Mouse (Mus musculus) mouse trophoblast stem cell (cell line): ENCODE results near the gene Kif22.

Source experiments
- in situ Hi-C, 2 experiments: fragments of 300-500 bp; cut with MseI, MboI; formaldehyde crosslinking; loops; 2 replicates in 1 of 2; 3 replicates in 1 of 2; pipeline ENCODE4 v1.15.1; 2025

The Kif22 gene

DNA sequence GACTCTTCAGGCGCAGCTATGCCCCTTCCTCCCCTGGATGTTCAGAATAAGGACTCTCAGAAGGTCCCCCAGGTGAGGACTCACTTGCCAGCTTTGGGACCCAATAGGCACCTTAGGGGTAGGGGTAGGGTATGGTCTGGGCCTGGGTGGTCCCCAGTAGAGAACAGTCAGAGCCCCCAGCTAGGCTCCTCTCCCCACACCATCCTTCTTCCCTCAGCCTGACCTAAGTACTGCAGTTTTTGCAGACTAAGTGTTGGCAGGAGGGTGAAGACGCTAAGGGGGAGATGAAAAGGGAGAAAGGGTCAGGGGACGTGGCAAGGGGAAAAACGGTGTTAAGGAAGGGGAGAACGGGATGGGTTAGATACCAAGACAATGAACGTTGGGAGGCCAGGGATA, 24.3 kb downstream of the Kif22 start:
- in situ Hi-C loops = no loop called here

DNA sequence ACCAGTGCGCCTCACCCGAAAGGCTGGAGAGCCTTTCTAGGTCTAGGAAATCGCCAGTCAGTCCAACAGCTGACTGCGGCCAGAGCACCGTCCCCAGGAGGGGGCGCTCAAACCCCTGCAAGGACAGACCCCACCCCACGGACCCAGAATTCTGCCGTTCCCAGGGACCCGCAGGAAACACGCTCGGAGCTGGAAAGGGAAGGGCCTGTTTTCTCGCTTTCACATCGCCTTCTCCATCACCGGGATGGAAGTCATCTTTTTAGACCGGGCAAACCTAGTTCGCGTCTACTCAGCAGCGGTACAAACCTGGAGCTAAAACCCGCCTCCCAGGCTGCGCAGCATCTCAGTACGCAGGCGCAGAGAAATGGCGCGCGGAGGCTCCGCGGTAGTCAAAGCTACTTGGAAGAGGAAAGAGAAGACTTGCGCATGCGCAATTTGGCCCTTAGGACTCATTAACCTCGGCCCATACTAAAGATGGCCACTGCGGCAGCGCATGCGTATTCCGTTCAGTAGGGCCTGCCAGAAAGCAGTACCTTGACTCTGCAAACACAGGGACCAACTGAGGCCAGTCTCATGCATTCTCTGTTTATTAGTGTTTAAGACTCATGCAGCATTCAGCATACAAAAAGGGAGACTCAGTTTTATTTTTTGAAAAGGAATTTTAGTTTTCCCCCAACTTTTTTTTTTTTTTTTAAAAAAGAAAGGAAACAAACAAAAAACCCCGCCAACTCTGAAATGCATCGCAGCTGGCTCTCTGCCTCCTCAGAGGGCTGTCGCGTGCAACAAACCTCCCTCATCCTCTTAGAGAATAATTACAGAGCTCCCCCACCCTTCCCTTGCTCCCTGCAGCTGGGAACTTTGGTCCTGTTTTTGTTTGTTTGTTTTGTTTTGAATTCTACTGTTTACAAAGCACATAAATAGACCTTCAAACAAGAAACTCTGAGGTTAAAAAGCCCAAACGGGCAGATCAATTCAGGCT, 25.0 kb downstream of the Kif22 start, which contains the start of gene Pagr1a:
TSS of gene Pagr1a (minus strand) at position 382 of the 979 bp plus-strand sequence.
- in situ Hi-C loops = no loop called here

DNA sequence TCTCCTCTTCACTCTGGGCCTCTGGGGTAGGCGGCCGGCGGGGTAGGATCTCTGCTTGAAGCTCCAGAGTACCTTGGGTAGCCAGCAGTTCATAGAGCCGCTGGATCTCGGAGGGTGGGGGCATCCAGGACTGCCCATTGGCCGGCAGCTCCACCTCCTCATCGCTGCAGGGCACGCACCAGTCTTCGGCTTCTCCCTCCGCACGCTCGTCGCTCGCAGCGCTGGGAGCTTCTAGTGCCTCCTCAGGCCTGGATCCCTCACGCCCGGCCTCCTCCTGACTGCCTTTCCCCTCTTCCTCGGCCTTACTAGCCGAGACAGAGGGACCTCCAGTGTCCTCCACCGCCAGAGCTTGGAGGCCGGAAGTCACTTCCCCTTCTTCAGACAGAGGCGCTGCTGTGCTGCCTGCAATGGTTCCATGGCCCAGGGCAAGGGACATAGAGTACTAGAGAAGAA, 25.8 kb downstream of the Kif22 start:
- in situ Hi-C loops = no loop called here

DNA sequence TGATC, 26.0 kb downstream of the Kif22 start, which contains the start of gene Pagr1b:
TSS of gene Pagr1b (minus strand) at position 4 of the 5 bp plus-strand sequence.
- in situ Hi-C loops = no loop called here

DNA sequence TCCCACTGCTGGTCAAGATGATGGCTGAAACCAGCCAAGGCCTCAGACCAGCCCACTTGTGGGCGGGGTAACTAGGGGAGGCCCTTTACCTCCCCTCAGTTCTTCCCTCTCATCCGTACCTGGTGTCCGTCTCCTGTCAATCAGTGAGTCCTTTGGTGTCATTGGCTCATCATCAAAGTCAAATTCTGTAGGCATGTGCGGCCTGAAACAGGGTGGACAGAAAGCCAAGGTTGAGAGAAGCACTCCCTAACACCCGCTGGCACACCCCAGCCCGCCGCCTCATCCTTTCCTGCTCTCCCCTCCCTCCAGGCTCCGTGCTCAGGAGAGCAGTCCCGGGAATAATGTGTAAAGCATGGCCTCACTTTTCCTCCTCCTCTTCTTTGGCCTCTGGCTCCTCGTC, 26.2 kb downstream of the Kif22 start:
- in situ Hi-C loops = no loop called here

DNA sequence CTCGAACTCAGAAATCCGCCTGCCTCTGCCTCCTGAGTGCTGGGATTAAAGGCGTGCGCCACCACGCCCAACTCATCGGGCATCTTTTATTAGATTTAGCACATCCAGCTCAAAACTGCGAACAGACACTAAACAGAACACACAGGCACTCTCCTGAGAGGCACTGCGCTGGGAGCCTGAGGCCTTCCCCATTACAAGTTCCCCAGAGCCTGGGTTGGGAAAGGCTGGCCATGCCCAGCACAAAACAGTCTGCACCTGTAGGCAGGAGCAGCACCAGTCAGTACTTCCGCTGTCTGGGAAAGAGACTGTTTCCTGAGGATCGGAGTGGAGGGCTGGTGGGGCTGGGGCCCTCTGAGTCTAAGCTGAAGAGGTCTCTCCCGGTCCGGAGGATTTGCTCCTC, 27.3 kb downstream of the Kif22 start:
- in situ Hi-C loops = no loop called here

DNA sequence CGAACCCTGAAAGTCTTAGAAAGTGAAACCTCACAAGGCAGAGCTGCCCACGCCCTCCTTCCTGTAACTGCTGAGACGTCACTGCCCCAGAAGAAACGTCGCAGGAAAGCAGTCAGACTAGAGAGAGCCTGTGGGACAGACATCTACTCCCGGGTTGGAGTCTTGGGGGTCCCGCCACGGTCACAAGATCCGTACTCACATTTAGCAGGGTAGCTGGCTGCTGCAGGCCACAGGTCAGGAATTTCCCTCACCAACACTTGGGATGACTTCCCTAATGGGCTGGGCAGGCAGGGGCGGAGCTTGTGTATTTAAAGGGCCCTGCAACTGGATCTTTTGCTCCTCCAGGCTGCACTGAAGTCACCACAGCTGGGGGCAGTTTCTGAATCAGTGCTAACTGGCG, 28.0 kb downstream of the Kif22 start, which contains the start of gene Mvp:
TSS of gene Mvp (minus strand) at position 302 of the 400 bp plus-strand sequence.
- in situ Hi-C loops = no loop called here

DNA sequence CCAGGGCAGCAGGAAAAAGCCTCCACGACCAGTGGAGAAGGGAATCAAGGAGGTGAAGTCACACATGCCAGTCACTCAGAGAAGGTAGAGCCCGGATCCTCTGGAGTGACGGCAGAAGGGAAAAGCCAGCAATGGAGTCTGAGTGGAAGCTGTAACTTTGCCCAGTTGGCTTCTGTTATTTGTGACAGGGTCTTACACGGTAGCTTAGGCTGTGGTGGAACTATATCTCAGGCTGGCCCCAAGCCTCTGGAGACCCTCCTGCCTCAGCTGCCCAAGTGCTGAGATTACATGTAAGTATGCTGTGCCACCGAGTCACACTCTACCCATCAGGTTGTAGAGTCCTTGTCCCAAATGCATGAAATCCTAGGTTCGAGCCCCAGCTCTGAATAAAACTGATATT, 28.9 kb downstream of the Kif22 start:
- in situ Hi-C loops = no loop called here

DNA sequence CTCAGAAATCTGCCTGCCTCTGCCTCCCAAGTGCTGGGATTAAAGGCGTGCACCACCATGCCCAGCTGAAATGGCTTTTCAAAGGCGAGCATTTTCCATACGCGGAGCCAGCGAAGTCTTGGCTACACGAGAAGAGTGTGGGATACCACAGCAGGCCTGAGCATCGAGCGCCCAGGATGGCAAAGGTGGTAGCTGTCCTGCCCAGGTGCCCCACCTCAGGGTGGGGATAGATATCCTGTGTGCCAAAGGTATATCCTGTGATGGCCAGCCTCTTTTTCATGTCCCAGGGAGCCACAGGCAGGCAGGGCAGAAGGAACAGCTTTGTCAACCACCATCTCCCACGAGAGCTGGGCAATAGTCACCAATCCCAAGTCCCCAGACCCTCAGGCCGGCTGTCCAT, 29.4 kb downstream of the Kif22 start:
- in situ Hi-C loops = no loop called here

DNA sequence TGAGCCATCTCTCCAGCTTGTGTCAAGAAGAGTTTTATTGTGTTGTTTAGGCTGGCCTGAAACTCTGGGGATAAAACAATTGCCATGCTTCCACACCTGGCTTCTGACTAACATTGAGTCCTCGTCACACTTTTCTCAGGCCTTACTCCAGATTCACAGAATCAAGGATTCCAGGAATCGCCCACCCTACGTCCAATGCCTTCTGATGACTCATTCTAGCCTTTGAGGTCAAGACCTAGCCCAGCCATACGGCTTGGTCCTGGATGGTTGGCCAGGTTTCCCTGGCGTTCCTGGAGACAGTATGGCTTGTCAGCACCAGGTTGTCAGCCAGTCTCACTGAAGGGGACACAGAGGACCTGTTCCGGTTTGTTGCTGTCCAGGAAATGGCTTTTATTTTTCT, 29.9 kb downstream of the Kif22 start:
- in situ Hi-C loops = no loop called here

DNA sequence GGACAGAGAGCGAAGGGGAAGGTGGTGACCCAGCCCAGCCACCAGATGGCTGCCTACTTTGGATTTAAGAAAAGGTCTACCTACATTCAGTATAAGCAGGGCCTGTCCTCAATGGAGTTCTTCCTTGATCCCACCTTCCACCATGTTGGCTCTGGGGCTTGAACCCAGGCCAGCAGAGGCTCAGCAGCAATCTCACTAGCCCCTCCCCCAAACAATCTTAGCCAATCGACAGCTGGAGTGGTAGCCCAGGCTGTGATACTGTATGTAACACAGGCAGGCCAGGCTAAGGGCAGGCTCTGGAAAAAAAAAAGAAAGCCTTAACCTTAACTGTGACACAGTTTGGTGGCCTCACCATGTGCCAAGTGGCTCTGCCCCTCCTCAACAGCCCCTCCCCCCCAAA, 30.6 kb downstream of the Kif22 start:
- in situ Hi-C loops = no loop called here

DNA sequence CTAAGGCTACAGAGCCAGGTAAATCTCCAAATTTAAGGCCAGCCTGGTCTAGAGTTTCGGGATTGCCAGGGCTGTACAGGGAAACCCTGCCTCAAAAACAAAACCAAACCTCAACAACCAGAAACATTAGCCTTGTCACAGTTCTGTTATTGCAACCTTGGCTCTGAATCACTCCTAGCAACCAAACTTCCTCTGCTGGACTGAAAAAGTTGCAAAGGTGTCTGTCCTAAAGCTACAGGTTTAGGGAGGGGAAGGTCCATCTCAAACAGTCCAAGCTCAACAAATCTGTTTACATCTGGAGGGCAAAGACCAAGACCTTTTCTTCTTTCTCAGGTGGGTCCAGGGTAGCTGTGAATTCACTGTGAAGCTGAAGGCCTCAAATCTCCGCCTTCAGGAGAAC, 31.2 kb downstream of the Kif22 start:
- in situ Hi-C loops = no loop called here

DNA sequence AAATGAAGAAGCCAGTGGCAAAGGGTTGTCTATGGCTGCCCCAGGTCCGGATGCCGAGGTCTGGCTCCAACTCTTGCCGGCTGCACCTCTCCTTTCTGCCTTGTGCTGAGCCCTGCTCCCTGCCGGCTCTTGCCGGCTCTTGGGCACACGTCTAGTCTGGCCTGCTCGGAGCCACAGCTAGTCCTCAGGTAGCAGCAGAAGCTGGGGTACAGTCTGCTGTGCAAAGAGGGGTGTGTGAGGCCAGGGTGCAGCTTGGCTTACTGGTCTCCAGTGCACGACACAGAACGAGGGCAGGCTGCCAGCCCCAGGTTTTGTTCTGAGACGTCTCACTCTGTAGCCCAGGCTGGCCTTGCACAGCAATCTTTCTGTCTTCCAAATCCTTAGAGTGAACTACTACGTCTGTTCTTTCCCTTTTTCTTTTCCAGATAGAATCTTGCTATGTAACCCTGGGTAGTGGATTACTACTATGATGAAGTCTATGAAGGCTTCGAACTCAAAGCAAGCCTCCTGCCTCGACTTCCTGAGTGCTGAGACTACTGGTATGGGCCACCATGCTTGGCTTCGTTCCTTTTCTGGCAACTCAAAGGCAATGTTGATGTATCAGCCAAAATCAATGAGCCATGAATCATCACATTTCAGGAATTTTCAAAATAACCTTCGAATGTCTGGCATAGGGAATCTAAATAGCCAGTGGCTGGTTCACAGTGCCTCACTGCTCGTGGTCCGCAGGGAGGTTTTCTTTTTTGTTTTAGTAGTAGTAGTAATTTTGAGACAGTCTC, 32.8 kb downstream of the Kif22 start:
- in situ Hi-C loops = no loop called here

DNA sequence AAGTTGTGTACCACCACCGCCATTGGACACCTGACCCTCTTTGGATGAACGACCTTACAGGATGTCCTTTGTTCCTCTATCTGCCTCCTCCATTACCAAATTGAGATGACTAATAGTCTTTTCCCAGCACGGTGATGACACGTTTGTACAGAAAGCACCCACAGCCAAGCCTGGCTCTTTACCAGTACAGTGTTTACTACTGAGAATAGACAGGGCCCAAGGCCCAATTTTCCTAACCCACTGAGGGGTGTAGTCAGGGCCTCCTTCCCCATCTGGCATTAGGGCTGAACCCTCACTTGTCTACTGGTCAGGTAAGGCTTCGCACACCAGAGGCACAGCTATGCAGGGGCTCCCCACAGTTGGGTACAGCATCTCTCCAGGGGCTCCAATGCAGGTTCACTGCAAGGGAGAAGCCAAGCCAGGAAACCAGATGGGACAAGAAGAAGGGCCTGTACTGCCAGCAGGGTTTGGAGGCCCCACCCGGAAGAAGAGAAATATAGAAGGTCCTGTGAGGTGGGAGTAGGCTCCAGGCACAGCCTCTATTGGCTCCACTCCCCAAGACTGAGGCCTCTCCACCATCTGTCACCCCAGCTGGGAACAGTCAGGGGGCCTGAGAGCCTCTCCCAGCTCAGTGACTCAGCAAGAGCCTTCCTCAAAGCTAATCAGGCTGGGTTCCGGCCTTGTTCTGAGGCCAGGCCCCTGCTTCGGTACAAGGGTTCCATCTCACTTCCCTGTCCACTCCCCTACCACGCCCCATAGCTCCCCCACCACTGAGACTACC, 33.8 kb downstream of the Kif22 start:
- in situ Hi-C loops = no loop called here

DNA sequence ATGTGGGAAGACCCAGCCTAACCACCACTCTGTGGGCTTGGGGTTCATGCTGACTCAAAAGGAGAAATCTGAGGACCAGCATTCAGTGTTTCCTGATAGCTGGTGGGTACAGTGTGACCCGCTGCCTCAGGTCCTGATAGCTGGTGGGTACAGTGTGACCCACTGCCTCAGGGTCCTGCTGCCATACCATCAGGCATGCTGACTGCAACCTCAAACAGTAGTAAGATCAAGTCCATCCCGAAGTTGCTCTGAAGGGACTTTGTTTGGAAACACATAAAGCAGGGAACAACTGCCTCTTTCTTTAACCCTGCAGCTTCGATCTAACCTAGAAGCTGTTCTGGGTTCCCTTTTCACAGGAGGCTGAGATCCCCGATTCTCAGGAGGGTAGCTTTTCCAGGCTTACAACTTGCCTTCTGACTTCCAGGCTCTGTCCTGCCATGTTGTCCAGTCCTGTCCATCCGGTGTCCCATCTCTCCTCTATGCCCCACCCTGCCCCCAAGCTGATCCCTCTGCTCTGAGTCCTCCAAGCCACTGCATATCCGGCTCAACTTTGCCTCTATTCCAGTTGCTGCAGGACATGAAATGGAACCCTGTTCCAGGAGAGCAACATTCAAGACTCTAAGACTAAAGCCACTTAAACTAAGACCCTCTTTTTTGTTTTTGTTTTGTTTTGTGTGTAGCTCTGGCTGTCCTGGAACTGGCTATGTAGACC, 34.8 kb downstream of the Kif22 start:
- in situ Hi-C loops = no loop called here

DNA sequence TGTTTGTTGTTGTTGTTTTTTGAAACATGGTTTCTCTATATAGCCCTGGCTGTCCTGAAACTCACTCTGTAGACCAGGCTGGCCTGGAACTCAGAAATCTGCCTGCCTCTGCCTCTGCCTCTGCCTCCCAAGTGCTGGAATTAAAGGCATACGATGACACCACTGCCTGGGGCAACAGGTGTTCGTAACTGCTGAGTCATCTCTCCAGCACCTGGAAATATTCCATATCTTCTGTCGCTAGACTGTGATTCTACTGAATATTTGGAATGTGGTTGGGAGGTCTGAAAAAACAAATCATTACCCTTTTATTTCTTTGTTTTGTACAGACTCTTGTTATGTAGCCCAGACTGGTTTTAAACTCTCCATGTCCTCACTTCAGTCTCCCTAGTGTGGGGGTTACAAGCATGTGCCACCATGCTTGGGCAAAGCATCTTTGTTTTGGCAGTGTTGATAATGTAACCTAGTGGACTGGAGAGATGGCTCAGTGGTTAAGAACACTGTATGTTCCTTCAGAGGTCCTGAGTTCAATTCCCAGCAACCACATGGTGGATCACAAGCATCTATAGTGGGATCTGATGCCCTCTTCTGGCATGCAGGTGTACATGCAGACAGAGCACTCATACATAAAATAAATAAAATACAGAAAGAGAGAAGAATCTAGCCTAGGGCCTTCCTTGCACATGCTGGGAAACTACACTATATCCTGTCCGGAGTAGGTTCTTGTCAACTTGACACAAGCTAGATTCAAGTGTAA, 38.0 kb downstream of the Kif22 start:
- in situ Hi-C loops = no loop called here

DNA sequence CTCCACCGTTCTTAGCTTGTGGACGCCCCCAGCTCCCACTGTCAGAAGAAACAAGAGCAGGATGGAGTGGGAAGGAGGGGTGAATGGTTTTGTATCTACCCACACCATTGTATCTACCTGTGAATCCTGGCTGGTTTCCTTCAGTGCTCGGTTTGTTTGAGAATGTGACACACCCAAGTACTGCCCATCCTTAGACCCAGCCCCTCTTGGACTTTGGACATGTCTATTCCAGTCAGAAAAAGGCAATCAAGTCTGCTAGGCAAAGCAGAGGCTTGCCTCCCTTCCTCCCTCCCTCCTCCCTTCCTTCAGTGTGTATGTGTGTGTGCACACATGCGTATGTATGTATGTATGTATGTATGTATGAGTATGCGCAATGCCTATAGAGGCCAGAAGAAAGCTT, 38.7 kb downstream of the Kif22 start:
- in situ Hi-C loops = no loop called here

DNA sequence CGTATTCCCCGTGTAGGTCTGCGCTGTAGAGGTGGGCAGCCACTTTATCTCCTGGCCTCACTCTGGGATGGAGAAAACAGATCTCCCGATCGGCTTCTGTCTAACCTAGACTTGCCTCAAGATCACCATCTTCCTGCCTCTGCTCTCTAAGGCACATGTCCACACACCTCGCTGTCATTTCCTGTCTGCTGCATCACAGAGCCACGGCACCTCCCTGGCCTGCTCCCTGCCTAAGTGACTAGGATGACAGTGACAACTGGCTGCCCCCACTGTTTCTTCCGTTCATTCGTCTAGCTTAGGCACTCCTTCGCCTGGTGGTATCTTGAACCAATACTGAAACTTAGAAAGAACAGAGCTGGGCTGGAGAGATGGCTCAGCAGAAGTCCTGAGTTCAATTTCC, 42.7 kb downstream of the Kif22 start:
- in situ Hi-C loops = no loop called here

DNA sequence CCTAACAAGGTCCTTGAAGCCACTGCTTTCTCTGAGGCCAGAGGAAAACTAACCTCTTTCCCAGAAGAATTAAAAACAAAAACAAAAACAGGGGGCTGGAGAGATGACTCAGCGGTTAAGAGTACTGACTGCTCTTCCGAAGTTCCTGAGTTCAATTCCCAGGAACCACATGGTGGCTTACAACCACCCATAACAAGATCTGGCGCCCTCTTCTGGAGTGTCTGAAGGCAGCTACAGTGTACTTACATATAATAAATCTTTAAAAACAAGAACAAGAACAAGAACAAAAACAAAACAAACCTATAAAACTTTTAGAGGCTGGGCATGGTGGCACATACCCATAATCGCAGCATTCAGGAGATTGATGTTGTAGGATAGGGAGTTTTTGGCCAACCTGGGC, 45.8 kb downstream of the Kif22 start:
- in situ Hi-C loops = no loop called here

DNA sequence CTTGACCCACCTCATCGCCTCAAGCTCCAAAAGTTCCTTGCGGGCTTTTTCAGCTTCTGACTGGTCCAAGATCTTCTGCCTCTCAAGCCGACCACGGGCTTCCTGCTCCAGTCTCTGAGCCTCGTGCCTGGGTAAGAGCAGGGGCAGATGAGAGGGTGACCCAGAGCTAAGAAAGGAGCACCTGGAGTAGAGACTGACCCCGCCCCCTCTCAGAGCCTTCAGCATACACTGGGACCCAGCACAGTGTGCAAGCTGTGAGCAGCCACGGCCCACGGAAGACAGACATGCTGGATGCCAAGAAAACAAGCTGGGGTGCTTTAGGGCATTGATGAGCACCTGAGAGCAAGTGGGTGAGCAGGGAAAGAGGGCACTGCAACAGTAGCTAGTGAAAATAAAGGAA, 53.5 kb downstream of the Kif22 start:
- in situ Hi-C loops = no loop called here

DNA sequence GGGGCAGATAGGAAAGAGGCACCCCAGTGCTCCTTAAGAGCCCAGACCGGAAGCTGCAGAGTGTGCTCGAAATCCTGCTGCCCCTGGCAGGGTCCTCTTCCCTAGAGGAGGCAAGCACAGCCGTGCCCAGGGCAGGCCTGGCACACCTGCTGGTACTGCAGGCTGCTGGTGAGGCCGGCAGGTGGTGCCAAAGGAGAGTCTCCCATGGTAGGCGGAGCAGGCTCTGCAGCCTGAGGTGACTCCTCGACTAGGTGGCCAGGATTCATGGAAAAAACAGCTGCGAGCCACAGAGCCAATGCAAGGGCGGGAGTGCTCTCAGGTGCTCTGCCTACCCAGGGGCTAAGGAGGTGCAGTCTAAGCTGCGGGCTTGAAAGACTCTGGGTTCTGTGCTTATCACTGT, 56.0 kb downstream of the Kif22 start:
- in situ Hi-C loops = no loop called here
